Mouse (Mus musculus): Measurements from ENCODE around the gene Birc2. TPM values are rescaled to one million over a fixed set of nuclear protein-coding genes. Genes with fewer than 3 reads are reported as not detected.
"Not testable (repeated sequence)": the region's sequence is repeated elsewhere in the genome, so short reads cannot be mapped to it uniquely, and the experiment has no call there.

Gene Birc2
- polyA plus RNA-seq, 1 experiment from 2014 or later: 46.2 TPM

- WGBS: 91% methylated on average over 10 of the region's 10 CpGs
- Histone ChIP-seq H3K36me3 (ENCODE audit: control insufficient read depth, insufficient read depth, low read length) (no peaks in the 10 kb centered on the region), H3K27ac (ENCODE audit: low read depth, low read length) (no peak overlapping the region), H3K4me1 (ENCODE audit: control insufficient read depth, insufficient read depth, low read length) (no peaks in the 10 kb centered on the region), H3K27me3 (ENCODE audit: control insufficient read depth, insufficient read depth, low read length) (no peaks in the 10 kb centered on the region), H3K9me3 (ENCODE audit: control insufficient read depth, low read length) (no peaks in the 10 kb centered on the region), H3K9ac (ENCODE audit: low read length) (no peak overlapping the region), H3K4me3 (ENCODE audit: low read depth, low read length) (no peak overlapping the region), H3K4me2 (ENCODE audit: low read depth) (no peak overlapping the region)
- ATAC-seq (ENCODE audit: insufficient read depth, low FRiP score, low TSS enrichment): no peak
- no peak for DNase-seq (ENCODE audit: low spot score)
Observed at GRCm38 (mm10) chr9:7870556-7871315, 33.9 kb upstream of the Birc2 start.

GRCm38 (mm10) chr9:7868838-7869491 lies 32.1 kb upstream of the Birc2 start:
- ATAC-seq (ENCODE audit: insufficient read depth, low FRiP score, low TSS enrichment) (no peak), DNase-seq (ENCODE audit: low spot score) (no peak)
- Histone ChIP-seq H3K9ac (ENCODE audit: low read length) (no peak overlapping the region), H3K27ac (ENCODE audit: low read depth, low read length) (no peak overlapping the region), H3K9me3 (ENCODE audit: control insufficient read depth, low read length) (no peaks in the 10 kb centered on the region), H3K27me3 (ENCODE audit: control insufficient read depth, insufficient read depth, low read length) (no peaks in the 10 kb centered on the region), H3K36me3 (ENCODE audit: control insufficient read depth, insufficient read depth, low read length) (no peaks in the 10 kb centered on the region), H3K4me3 (ENCODE audit: low read depth, low read length) (no peak overlapping the region), H3K4me2 (ENCODE audit: low read depth) (no peak overlapping the region), H3K4me1 (ENCODE audit: control insufficient read depth, insufficient read depth, low read length) (no peaks in the 10 kb centered on the region)
- 92% methylated on average over 4 of the region's 4 CpGs for WGBS

- Histone ChIP-seq H3K9ac (ENCODE audit: low read length) (no peak overlapping the region), H3K27me3 (ENCODE audit: control insufficient read depth, insufficient read depth, low read length) (no peaks in the 10 kb centered on the region), H3K4me2 (ENCODE audit: low read depth) (no peak overlapping the region), H3K27ac (ENCODE audit: low read depth, low read length) (no peak overlapping the region), H3K36me3 (ENCODE audit: control insufficient read depth, insufficient read depth, low read length) (no peaks in the 10 kb centered on the region), H3K9me3 (ENCODE audit: control insufficient read depth, low read length) (no peaks in the 10 kb centered on the region), H3K4me1 (ENCODE audit: control insufficient read depth, insufficient read depth, low read length) (no peaks in the 10 kb centered on the region), H3K4me3 (ENCODE audit: low read depth, low read length) (no peak overlapping the region)
- 95% methylated on average over 3 of the region's 3 CpGs for whole genome bisulfite sequencing
- DNase-seq (ENCODE audit: low spot score) (no peak), ATAC-seq (ENCODE audit: insufficient read depth, low FRiP score, low TSS enrichment) (no peak)
Observed at GRCm38 (mm10) chr9:7867981-7868380, 31.1 kb upstream of the Birc2 start.

GRCm38 (mm10) chr9:7866981-7867380 lies 30.1 kb upstream of the Birc2 start:
- not testable (repeated sequence) for H3K4me1 ChIP-seq (ENCODE audit: control insufficient read depth, insufficient read depth, low read length); H3K4me3 ChIP-seq (ENCODE audit: low read depth, low read length); H3K27me3 ChIP-seq (ENCODE audit: control insufficient read depth, insufficient read depth, low read length); H3K4me2 ChIP-seq (ENCODE audit: low read depth); H3K27ac ChIP-seq (ENCODE audit: low read depth, low read length); ATAC-seq (ENCODE audit: insufficient read depth, low FRiP score, low TSS enrichment); H3K9ac ChIP-seq (ENCODE audit: low read length); DNase-seq (ENCODE audit: low spot score); H3K9me3 ChIP-seq (ENCODE audit: control insufficient read depth, low read length); H3K36me3 ChIP-seq (ENCODE audit: control insufficient read depth, insufficient read depth, low read length)
- 85% methylated on average over 2 of the region's 2 CpGs for WGBS

- no peak overlapping the region for H3K4me3 ChIP-seq (ENCODE audit: low read depth, low read length)
- DNase-seq (ENCODE audit: low spot score): no peak
- ATAC-seq (ENCODE audit: insufficient read depth, low FRiP score, low TSS enrichment): no peak
- 84% methylated on average over 5 of the region's 5 CpGs for WGBS
- no peaks in the 10 kb centered on the region for H3K27me3 ChIP-seq (ENCODE audit: control insufficient read depth, insufficient read depth, low read length)
- H3K9me3 ChIP-seq (ENCODE audit: control insufficient read depth, low read length): no peaks in the 10 kb centered on the region
- H3K9ac ChIP-seq (ENCODE audit: low read length): no peak overlapping the region
- no peak overlapping the region for H3K4me2 ChIP-seq (ENCODE audit: low read depth)
- H3K27ac ChIP-seq (ENCODE audit: low read depth, low read length): no peak overlapping the region
- no peaks in the 10 kb centered on the region for H3K36me3 ChIP-seq (ENCODE audit: control insufficient read depth, insufficient read depth, low read length)
- H3K4me1 ChIP-seq (ENCODE audit: control insufficient read depth, insufficient read depth, low read length): no peaks in the 10 kb centered on the region
Observed at GRCm38 (mm10) chr9:7860976-7861375, 24.1 kb upstream of the Birc2 start.

GRCm38 (mm10) chr9:7855912-7856311 lies 19.0 kb upstream of the Birc2 start:
- no peak overlapping the region for H3K9ac ChIP-seq (ENCODE audit: low read length)
- H3K9me3 ChIP-seq (ENCODE audit: control insufficient read depth, low read length): no peaks in the 10 kb centered on the region
- H3K27me3 ChIP-seq (ENCODE audit: control insufficient read depth, insufficient read depth, low read length): no peaks in the 10 kb centered on the region
- 60% methylated on average over 3 of the region's 3 CpGs for WGBS
- no peak overlapping the region for H3K4me3 ChIP-seq (ENCODE audit: low read depth, low read length)
- no peak overlapping the region for H3K27ac ChIP-seq (ENCODE audit: low read depth, low read length)
- ATAC-seq (ENCODE audit: insufficient read depth, low FRiP score, low TSS enrichment): no peak
- no peak overlapping the region for H3K4me2 ChIP-seq (ENCODE audit: low read depth)
- H3K36me3 ChIP-seq (ENCODE audit: control insufficient read depth, insufficient read depth, low read length): no peaks in the 10 kb centered on the region
- H3K4me1 ChIP-seq (ENCODE audit: control insufficient read depth, insufficient read depth, low read length): no peaks in the 10 kb centered on the region
- no peak for DNase-seq (ENCODE audit: low spot score)

GRCm38 (mm10) chr9:7855374-7855773 lies 18.5 kb upstream of the Birc2 start:
- Histone ChIP-seq H3K27me3 (ENCODE audit: control insufficient read depth, insufficient read depth, low read length) (no peaks in the 10 kb centered on the region), H3K9me3 (ENCODE audit: control insufficient read depth, low read length) (no peaks in the 10 kb centered on the region), H3K4me2 (ENCODE audit: low read depth) (no peak overlapping the region), H3K4me1 (ENCODE audit: control insufficient read depth, insufficient read depth, low read length) (no peaks in the 10 kb centered on the region), H3K4me3 (ENCODE audit: low read depth, low read length) (no peak overlapping the region), H3K9ac (ENCODE audit: low read length) (no peak overlapping the region), H3K27ac (ENCODE audit: low read depth, low read length) (no peak overlapping the region), H3K36me3 (ENCODE audit: control insufficient read depth, insufficient read depth, low read length) (no peaks in the 10 kb centered on the region)
- DNase-seq (ENCODE audit: low spot score): peak; percentile 33
- ATAC-seq (ENCODE audit: insufficient read depth, low FRiP score, low TSS enrichment): no peak
- 41% methylated on average over 1 of the region's 1 CpGs for WGBS

- not testable (repeated sequence) for H3K4me2 ChIP-seq (ENCODE audit: low read depth); H3K4me3 ChIP-seq (ENCODE audit: low read depth, low read length); H3K9ac ChIP-seq (ENCODE audit: low read length); H3K36me3 ChIP-seq (ENCODE audit: control insufficient read depth, insufficient read depth, low read length); H3K4me1 ChIP-seq (ENCODE audit: control insufficient read depth, insufficient read depth, low read length); H3K9me3 ChIP-seq (ENCODE audit: control insufficient read depth, low read length); ATAC-seq (ENCODE audit: insufficient read depth, low FRiP score, low TSS enrichment); H3K27me3 ChIP-seq (ENCODE audit: control insufficient read depth, insufficient read depth, low read length); DNase-seq (ENCODE audit: low spot score); H3K27ac ChIP-seq (ENCODE audit: low read depth, low read length)
- WGBS: 77% methylated on average over 14 of the region's 14 CpGs
Observed at GRCm38 (mm10) chr9:7854196-7854595, 17.3 kb upstream of the Birc2 start.
